Mouse (Mus musculus) layer of hippocampus, adult 18-20 months (tissue): ENCODE measurements at regions not wholly inside any gene's neighbourhood (a gene's known extent, or its start where the extent isn't known, plus 50 kb on each side); places are given as distances from the start of the nearest gene placed in this dataset.

Experiments
- DNase-seq, 2 experiments: peaks; one replicate each; pipeline ENCODE4 v3.0.0; 2022; ENCODE audit warnings: low spot score in 2 of 2

DNA sequence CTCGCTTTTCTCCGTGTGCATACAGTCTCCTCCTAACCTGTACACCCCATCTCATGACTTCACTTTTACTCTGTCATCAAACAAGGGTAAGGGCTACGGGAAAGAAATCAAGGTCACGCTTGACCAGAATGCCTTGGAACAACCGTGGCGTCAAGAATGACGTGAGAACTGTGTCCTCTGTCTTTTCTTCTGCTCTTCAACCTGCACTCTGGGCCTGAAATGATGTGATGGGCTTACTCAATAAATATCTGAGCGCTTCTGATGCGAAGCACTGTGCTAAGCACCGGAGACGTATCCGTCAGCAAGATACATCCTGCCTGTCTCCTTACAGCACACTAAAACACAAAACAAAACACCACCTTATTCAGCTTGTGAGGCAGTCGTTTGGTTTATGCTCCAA, 185.8 kb upstream of the Mkln1 start:
- DNase-seq: peak in 1 of 2 experiments; percentile 19

DNA sequence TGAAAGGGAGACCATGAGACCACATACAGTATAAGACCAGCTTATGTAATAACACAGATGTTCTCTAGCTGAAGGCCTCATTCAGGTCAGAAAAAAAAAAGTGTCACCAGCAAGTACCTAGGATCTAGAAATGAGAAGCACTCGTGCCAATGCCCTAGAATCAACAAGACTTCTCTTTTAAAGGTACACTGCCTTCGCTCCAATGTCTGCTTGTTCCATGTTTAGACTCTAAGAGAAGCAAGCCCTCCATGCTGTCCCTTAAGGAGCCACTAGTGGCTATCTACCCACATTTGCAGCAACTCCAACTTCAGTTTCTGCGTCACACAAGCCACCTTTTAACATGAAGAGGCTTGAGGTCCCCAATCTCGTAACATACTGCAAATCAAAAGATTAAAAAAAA, 185.4 kb upstream of the Mkln1 start:
- DNase-seq: no peak

DNA sequence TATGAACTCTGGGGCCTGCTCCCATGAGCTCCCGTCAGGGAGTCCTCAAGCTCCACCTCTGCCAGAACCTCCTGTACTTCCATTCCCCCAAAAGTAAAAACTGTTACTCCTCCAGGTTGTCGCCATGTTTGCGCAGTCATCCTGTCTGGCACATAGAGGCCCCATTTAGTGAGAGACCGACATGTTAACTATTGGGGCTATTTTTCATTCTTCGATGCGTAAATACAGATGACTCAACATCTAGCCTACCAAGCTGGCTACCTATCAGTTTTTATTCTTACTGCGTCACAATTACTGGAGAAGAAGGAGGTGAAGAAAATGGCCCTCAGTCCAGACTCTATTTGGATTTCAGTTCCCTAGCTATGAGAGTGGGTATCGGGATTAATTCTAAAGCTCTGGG, 182.9 kb upstream of the Mkln1 start:
- no peak for DNase-seq

DNA sequence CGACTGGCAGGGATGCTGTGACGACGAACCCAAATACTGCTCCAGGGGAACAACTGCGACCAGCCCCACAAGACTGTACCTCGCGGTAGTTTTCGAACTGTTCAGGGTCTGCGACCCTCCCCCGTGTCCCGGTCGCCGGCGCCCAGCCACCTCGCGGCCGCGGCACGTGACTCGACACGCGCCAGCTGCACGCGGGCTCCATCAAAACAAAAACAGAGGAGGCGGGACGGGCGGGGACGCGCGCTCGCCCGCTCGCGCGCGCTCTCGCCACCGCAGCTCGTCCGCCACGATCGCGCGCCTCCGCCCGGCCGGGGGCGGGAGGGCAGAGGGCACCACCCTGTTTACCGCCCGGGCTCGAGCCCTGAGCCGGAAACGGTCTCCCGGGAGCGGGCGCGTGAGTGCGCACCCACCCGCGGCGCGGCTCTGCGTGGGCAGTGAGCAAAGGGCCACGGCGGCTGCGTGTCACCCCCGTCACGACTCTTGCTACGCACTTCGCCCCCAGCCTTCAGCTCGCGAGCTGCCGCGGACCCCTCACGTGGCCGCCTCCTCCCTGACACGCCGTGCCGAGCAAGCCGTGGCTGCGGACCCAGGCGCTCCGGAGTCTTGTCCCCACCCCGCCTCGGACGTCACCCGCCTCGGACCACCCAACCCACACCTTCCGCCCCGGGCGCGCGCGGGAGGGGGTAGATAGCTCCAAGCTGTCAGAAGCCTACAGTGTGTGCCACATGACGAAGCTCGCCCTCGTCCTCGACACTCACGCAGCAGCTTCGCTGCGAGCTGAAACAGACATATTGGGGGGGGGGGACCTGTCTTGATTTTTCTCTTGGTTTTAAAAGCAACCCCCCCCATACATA, 182.1 kb upstream of the Mkln1 start:
- peak; percentile 91 to 93 for DNase-seq

DNA sequence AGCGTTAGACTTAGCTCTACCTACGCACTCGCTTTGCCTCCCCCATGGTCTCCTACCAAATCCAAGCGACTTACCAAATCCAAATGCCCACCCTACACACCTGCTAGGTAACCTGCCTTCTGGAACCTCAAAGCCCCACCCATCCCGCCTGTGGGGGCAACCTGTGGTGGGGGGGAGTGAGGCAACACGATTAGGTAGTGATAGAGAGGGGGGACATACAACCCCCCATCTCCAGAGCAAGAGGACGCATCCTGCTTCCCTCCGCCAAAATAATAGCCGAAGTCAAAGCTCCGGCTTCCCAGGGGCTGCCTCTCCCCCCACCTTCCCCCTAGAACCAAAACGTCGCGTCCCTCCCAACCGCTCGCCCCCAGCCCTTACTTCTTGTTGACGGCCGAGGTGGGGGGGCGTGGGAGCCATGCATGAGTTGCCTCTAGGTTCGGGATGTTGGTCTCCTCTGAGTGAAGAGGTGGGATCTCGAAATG, 181.4 kb upstream of the Mkln1 start:
- peak in 1 of 2 experiments; percentile 66 for DNase-seq

DNA sequence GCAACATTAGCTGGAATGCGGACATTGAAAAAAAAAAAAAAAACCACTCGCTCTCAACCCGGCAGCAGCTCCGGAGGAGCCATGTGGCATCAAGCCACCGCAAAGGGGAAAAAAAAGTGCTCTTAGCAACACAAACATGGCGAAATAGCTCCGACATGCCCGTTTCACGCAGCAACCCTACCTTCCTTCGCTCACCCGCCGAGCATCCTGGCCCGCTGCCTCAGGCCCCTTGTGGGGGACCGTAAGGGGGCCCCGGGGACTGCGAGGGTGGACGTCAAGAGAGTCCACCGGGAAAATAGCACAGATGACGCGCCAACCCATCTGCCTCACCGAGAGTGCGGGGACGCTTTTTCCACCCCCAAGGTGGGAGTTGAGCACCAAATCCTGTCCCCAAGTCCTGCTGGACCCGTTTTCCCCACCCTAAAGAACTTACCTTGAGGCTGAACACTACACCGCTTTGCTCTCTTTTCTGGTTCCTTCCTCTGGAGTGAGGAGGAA, 180.8 kb upstream of the Mkln1 start:
- DNase-seq: peak in 1 of 2 experiments; percentile 60

DNA sequence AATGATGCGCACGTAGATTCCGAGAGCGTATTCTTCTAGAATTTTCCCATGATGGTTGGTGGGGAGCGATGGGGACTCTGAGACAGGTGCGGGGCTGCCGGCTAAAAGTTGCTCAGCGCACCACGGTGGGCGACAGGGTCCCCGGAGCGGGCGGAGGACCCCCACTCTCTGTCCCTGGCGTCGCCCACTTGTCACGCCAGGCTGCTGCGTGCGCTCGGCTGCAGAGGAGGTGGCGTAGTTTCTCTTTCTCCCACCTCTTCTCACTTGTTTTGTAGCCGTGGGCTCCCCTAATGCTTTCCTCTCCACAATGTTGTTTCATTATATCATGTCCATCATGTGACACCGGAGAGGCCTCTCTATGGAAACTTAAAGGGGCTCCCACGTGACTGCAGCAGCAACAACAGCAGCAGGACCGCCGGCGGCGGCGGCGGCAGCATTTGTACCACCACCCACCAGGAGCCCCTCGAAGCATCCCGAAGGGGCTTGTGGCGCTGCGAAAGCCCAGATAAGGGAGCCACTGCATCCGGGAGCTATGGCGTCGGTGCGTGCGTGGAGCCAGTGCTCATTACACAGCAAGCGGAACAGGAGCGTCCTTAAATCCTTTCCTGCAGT, 180.3 kb upstream of the Mkln1 start:
- DNase-seq: peak; percentile 75 to 90

DNA sequence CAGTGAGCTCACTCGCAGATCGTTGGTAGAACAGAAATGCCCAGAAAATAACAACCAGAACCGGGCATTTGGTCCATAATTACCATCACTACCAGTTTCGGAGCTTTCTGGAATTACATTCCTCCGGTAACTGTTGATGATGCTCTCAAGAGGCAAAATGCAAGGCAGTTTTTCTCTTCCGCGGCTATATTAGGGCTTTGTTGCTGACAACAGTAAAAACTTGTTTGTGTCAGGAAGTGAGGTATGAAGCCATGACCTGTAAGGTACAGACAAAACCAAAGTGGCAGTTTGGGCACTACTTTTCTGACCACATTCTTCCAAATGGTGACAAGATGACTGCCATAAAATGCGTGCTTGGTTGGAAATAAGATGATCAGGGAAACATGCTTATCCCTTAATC, 179.7 kb upstream of the Mkln1 start:
- DNase-seq: no peak

DNA sequence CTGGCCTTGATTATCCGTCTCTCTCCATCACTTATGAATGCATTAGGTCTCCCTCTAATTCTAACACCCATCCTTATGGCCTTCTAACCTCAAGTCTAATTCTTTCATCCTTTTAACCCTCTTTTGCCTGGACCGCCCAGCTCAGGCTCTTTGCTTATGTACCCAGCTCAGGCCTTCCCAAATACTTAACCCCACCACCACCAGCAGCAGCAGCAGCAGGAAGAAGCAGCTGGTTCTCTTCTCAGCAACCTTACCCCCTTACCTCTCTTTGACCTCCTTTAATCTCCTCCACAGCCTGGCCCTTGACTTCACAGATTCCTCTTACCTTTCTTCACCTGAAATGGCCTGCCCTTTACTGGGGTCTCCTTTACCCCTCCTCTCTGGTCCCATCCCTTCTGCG, 178.8 kb upstream of the Mkln1 start:
- no peak for DNase-seq

DNA sequence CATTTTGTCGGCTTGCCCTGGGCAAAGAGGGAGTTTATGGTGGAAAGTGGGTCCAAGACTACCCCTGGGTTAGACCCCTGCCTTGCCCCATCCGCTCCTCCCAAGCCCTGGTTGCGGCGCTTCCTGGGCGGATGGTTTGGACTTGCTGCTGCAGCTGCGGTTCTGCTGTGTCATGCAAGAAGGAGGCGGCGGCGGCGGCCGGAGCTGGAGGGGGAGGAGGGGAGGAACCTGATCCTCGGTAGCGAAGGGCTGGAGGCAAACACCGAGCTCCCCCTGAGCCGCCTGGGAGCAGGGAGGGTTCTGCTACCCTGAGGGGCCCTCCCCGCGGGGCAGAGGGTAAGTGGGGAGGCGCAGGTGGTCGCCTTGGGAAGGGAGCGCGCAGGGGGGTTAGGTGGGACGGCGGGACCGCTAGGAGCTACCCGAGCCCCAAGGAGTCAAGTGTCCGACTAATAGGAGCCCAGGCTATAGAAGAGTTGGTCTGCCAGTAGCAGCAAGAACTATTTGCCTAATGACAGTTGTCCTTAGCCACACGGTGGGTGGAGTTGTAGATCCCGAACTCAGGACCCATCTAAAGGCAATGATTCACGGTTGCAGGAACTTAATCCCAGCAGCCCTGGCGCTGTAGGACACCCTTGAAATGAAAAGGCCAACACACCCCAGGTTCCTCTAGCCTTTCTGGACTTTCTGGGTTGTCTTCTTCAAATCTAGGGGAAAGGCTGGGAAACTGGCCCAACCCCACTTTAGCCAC, 178.2 kb upstream of the Mkln1 start:
- DNase-seq: peak in 1 of 2 experiments; percentile 71

DNA sequence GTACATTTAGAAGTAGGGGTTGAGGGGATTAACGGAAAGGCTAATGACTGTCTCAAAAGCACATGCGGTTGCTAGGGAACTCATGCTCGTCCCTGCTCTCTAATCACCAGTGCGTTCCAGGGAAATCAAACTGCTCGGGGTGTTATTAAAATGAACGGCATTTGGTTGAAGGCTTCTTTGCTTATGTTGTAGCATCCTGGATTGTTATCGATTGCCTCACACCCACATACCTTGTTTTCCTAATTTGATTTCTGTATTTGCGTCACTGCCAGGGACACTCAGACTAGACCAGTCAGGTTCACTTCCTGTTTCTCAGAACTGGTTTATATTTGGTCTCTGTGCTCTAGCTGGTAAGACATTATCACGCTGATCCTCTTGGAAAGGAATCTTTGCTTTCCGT, 177.0 kb upstream of the Mkln1 start:
- peak; percentile 25 to 61 for DNase-seq

DNA sequence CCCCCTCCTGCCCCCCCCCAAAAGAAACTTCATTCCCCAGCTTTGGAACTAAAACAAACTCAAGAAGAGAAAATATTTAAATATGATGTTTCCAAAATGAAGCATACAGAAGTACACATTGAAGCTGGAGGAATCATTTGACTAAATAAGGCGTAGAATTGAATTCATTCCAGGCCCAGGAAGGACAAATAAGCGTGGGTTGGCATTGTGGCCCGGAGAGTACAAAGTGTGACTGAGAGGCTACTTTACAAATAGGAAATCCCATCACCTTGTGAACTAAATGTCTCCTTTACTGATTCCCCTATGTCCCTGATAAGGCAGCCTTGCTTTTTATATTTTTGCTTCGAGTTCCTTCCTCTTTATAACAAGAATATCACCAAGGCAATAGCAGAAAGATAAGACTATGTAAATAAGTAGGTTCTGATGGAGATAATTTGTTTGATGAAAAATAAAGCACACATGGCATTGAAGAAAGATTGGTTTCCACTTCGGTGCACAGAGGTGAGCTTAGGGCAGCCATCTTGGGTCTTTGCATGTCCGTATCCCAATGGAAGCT, 176.4 kb upstream of the Mkln1 start:
- DNase-seq: no peak

DNA sequence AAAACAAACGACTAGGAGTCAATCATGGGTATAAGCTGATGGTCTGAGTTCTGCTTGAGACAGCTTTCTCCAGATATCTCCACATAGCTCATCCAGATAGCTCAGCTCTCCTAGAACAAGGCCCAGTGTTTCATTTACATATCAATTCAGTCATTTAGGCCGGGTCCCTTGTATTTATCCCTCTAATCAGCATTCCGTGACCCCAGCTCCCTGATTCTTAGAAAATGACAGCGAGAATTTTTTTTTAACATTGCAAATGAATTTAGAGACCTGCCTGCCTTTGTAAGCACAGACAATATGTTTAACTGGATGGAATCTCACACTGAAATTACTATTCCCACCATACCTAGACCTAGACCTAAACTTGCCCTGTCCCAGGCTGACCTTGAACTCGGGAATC, 171.1 kb upstream of the Mkln1 start:
- DNase-seq: no peak

DNA sequence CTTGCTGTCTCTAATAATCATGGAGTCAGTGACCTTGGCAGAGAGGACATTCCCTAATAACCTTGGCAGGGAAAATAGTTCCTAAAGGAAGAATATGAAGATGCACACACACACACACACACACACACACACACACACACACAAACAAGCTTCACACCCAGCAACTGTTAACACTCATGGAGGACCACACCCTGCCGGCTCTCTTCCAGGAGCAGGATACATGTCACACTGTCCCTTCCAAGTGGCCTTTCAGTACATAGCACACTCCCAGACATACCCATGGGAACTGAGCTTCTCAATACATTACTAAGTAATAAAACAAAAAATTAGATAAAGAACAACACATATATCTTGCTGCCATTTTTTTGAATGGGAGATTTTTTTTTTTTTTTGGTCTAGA, 170.5 kb upstream of the Mkln1 start:
- DNase-seq: no peak

DNA sequence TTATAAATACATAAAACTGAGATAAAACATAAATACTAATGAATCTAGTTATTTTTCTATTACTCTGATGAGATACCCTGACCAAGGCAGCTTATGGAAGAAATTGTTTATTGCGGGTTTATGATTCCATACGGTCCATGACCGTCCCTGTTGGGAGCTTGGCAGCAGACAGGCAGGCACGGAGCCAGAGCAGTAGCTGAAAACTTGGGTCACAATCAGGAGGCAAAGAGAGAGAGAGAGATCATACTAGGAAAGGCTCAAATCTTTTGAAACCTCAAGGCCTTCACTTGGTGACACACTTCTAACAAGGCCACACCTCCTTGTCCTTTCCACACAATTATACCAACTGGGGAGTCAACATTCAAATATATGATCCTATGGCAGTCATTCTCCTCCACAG, 166.7 kb upstream of the Mkln1 start:
- no peak for DNase-seq

DNA sequence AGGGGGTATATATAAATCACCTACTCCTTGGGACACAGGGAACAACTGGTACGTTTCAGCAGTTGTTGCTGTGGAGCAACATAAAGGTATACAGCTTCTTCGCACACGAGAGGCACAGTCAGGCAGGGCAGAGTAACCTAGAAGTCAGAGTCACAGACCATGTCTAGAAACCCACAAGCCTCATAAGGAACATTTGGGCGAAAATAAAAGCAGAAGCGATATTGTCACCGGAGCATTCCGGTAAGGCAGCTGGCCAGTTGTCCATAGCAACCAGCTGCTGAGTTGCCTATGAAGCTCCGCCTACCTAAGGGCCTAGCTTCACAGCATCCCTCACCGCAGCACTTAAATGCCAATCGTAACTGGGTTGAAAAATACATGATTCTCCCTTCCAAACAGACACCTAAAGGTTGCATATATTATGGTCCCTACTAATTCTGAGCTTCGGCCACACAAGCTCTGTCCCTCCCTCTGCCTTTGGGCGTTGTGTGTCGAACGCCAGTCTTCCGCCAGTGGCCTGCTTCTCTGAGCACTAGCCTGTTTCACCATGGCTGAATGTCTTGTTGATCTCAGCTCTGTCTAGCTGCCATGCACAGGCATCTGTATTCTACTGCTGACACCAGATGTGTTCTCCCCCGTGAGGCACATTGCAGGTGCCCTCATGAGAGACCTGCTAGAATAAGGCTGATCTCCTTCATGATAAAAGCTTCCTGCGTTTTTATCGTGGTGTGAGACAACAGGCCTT, 165.1 kb upstream of the Mkln1 start:
- DNase-seq: no peak

DNA sequence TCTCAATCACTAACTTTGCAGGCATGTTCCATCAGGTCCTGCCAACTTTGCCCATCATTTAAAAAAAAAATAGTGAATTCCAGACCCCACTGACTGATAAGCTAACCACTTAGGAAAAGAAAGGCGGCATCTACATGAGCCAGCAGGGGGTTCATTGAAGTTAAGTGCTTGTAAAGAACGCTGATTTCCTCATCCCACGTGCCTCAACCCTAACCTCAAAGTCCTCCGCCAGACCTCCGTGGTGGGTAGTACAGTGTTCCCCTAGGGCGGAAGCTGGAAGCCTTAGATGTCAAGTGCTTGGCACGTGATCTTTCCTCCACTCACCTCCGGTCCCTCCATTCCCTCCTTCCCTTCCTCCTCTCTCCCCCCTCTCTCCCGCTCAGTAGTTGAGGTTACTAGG, 158.5 kb upstream of the Mkln1 start:
- DNase-seq: no peak

DNA sequence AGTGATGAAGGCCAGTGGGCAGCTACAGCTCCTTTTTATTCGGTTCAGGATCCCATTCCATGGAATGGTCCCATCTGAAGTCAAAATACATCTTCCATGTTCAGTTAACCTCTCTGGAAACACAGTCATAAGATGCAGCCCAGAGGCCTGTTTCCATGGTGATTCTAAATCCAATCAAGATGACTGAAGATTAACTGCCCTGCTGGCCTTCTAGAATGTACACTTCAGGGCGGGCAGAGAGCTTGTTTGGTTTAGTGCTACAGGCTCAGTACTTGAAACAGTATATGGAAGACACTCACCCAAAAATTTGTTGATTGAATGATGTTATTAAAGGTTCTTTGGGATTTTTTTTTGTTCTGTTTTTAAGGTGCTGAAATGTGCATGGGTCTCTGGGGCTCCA, 148.0 kb upstream of the Mkln1 start:
- no peak for DNase-seq

DNA sequence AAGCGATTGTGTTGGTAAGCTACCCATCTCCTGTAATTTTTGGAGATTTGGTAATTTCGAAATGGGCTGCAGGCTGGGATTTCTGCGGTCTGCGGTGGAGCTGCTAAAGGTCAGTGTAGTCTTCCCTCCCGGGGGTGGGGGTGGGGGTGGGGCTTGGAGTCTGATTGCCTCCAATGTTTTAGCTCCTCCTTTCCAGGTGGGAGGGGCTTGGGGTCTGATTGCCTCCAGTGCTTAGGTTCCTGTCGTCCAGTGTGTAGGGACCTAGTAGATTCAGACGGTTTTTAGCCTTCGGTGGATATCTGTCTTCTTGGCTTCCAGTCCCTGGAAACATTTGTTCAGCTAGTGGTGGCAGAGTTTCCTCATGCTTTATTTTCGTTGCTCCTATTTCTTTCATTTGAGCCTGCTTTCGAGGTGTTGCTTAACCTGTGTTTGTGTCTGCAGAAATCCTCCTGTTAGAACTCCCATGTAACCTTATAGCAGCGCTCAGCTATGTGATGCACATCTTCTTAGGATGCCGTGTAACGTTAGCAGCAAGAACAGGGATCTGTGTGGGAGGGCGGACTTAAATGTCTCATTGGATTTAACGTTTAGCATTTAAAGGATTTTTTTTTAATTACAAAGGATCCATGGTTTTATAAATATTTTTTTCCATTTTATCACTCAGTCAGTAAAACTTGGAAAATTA, 145.1 kb upstream of the Mkln1 start:
- peak in 1 of 2 experiments; percentile 23 for DNase-seq

DNA sequence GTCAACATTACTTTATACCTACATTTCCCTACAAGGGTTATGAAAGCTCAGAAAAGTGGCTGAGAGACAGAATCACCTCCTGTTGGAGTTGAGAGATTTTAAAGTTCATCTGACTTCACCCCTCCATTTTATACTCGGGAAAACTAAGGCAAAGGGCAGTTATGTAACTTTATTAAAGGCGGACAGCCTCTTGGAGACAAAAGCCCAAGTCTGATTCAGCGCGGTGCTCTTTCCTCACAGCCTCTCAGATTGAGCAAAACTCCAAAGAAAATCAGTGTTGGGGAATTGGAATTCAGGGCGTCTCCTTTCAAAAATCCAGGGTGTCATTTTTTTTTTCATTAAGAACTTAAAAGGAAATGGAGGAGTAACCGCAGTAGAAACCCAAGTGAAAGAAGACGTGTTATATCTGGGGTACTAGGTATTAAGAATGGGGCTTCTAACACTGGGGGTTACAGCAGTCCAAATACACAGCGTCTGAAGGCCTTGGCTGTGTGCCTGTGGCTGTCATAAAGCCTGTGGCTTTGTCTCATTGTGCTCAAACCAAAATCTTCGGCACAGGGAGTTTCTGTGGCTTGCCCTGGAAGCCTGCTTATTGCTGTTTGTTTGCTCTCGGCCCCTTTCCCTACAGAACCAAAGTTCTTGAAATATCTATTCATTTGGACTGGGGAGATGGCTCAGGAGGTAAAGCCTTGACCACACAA, 137.7 kb upstream of the Mkln1 start:
- no peak for DNase-seq
